Comparison of ENCODE assay signal across 8 mouse cellular contexts in the genomic region with DNA sequence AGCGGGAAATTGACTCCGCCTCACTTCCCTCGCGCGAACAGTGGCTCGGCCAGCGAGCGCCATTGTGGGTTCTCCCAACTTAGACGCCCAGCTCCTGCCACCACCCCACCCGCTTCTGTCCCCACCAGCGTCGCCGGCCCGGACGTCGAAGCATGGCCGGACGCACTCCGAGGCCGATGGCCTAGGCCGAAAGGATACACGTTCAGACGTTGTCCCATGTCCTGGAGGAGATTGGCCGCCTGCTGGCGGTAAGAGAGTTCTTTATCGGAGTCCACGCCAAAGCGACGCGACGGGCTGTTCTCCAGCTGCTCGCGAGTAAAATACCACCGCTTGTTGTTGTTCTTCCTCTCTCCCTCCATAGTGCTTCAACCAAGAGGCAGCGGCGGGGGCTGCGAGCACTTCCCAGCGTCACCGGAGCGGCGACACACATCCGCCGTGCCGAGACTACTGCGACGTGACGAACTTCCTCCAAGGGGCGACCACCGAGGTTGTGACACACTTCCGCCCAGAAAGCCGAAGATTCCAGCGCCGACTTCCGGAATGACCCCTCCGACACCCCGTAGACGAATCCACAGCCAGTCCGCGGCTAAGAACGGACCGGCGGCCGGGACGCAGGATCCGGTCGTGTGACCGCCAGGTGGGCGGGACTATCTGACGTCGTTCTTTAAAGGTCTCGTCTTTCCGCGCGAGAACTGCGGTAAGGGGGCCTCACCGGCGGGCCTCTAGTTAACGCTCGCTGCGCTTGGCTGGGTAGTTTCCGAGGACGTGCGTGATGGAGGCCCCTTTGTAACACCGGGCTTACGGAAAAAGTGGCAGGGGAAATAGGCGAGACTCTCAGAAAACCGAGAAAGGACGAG. TPM values are rescaled to one million over a fixed set of nuclear protein-coding genes. Genes with fewer than 3 reads are reported as not detected.
DNase-seq lines count a peak whose midpoint lies in the region; ATAC-seq and TF ChIP-seq lines count a peak whose summit lies in the region.

No protein-coding gene starts in this region.

- peaks cover 55% of the 10 kb centered on the region for H3K79me2 ChIP-seq in CH12.LX (replicated peaks; ENCODE audit: control insufficient read depth, extremely low read depth, insufficient read depth, poor library complexity, severe bottlenecking)

- TF ChIP-seq RAD21 in CH12.LX (IDR thresholded peaks at IDR 0.05; ENCODE audit: low read depth, low read length), result no peak

- TF ChIP-seq CTCF in CH12.LX (conservative IDR thresholded peaks at IDR 0.05 in 1 of 2, IDR thresholded peaks at IDR 0.05 in 1 of 2; ENCODE audit: low read depth in 2 of 2, low read length in 2 of 2), result no peak

- TF ChIP-seq EP300 in CH12.LX (IDR thresholded peaks at IDR 0.05; ENCODE audit: low read length), result no peak

- H3K4me2 ChIP-seq in CH12.LX (ENCODE audit: insufficient read depth, low read depth, poor library complexity, severe bottlenecking), result no peak overlapping the region
- H3K4me2 ChIP-seq in forebrain, embryonic 11.5 days (ENCODE audit: low read depth, low read length, severe bottlenecking), result peak overlapping the region; percentile 74
- peak overlapping the region; percentile 96 for H3K4me2 ChIP-seq in heart, embryonic 16.5 days (ENCODE audit: low read depth, low read length)
- peak overlapping the region; percentile 82 for H3K4me2 ChIP-seq in liver, embryonic 15.5 days
- H3K4me2 ChIP-seq in neural tube, embryonic 12.5 days (replicated peaks), result peak overlapping the region; percentile 88

- dilution Hi-C loops in CH12.LX (cut with MboI; ENCODE audit: extremely low pct_ligation_motif_present, extremely low pct_unique_long_range_greater_than_20kb, low sequenced_read_pairs), result no loop called here

- H3K36me3 ChIP-seq in CH12.LX (replicated peaks in 1 of 2; ENCODE audit: control insufficient read depth in 1 of 2, insufficient read depth in 1 of 2, low read length in 1 of 2), result peaks cover 7 to 39% of the 10 kb centered on the region in 2 experiments
- H3K36me3 ChIP-seq in forebrain, embryonic 11.5 days (ENCODE audit: control insufficient read depth, insufficient read depth, low read length), result peaks cover 4% of the 10 kb centered on the region; the same call in 1 of the 2 replicates
- H3K36me3 ChIP-seq in heart, embryonic 16.5 days (ENCODE audit: control insufficient read depth, insufficient read depth), result peaks cover 14% of the 10 kb centered on the region
- peaks cover 31% of the 10 kb centered on the region for H3K36me3 ChIP-seq in liver, embryonic 15.5 days (replicated peaks)
- H3K36me3 ChIP-seq in neural tube, embryonic 12.5 days, result peaks cover 12% of the 10 kb centered on the region; the same call in 1 of the 2 replicates

- H3K9ac ChIP-seq in CH12.LX (ENCODE audit: insufficient read depth, low read depth), result peak overlapping the region; percentile 98
- peak overlapping the region; percentile 73 for H3K9ac ChIP-seq in forebrain, embryonic 11.5 days (ENCODE audit: low read length)
- peak overlapping the region; percentile 90 for H3K9ac ChIP-seq in heart, embryonic 16.5 days (ENCODE audit: low read length)
- peak overlapping the region; percentile 86 for H3K9ac ChIP-seq in liver, embryonic 15.5 days
- H3K9ac ChIP-seq in neural tube, embryonic 12.5 days, result peak overlapping the region; percentile 89

- H3K4me1 ChIP-seq in CH12.LX (ENCODE audit: control insufficient read depth in 1 of 2, insufficient read depth in 2 of 2), result peaks cover 3 to 45% of the 10 kb centered on the region in 2 experiments
- H3K4me1 ChIP-seq in forebrain, embryonic 11.5 days (replicated peaks; ENCODE audit: control insufficient read depth, insufficient read depth, low read length), result peaks cover 18% of the 10 kb centered on the region; the same call in 1 of the 2 replicates
- H3K4me1 ChIP-seq in heart, embryonic 16.5 days (ENCODE audit: control insufficient read depth, insufficient read depth, low read length), result peaks cover 28% of the 10 kb centered on the region
- H3K4me1 ChIP-seq in liver, embryonic 15.5 days (replicated peaks), result peaks cover 45% of the 10 kb centered on the region
- peaks cover 26% of the 10 kb centered on the region for H3K4me1 ChIP-seq in neural tube, embryonic 12.5 days

- no peaks in the 10 kb centered on the region for H3K9me3 ChIP-seq in CH12.LX (replicated peaks; ENCODE audit: low read length)
- H3K9me3 ChIP-seq in forebrain, embryonic 11.5 days (ENCODE audit: control insufficient read depth, low read length), result no peaks in the 10 kb centered on the region
- no peaks in the 10 kb centered on the region for H3K9me3 ChIP-seq in heart, embryonic 16.5 days (replicated peaks; ENCODE audit: control insufficient read depth, low read length)
- H3K9me3 ChIP-seq in liver, embryonic 15.5 days (replicated peaks), result no peaks in the 10 kb centered on the region
- H3K9me3 ChIP-seq in neural tube, embryonic 12.5 days, result no peaks in the 10 kb centered on the region

- DNase-seq in CH12.LX (ENCODE audit: extremely low read depth), result peak; percentile 100
- DNase-seq in c-Kit-positive CD71-positive TER-119-negative erythroid progenitor cells, embryonic 14.5 days (ENCODE audit: low read depth), result peak; percentile 99
- peak; percentile 99 for DNase-seq in forebrain, embryonic 11.5 days (ENCODE audit: low spot score)
- DNase-seq in kidney, postnatal 36 days, result peak; percentile 100
- DNase-seq in telencephalon, adult 2 months (ENCODE audit: low read depth, low spot score), result peak; percentile 99

- peak overlapping the region; percentile 90 for H3K27ac ChIP-seq in CH12.LX (ENCODE audit: insufficient read depth, low read depth)
- peak overlapping the region; percentile 81 for H3K27ac ChIP-seq in forebrain, embryonic 11.5 days (ENCODE audit: low read depth, low read length)
- H3K27ac ChIP-seq in heart, embryonic 16.5 days (ENCODE audit: low read length), result peak overlapping the region; percentile 97
- peak overlapping the region; percentile 99 for H3K27ac ChIP-seq in liver, embryonic 15.5 days (replicated peaks)
- H3K27ac ChIP-seq in neural tube, embryonic 12.5 days, result peak overlapping the region; percentile 77

- in situ Hi-C loops in CH12.LX (cut with MboI; ENCODE audit: low pct_ligation_motif_present, low pct_unique_long_range_greater_than_20kb, low sequenced_read_pairs), result loop anchor here (5.0 kb wide), 2 partner anchors 35 to 65 kb away; a partner anchor contains a TSS

- no peaks in the 10 kb centered on the region for H3K27me3 ChIP-seq in CH12.LX (replicated peaks)
- H3K27me3 ChIP-seq in forebrain, embryonic 11.5 days (ENCODE audit: control insufficient read depth, insufficient read depth, low read length), result no peaks in the 10 kb centered on the region
- H3K27me3 ChIP-seq in heart, embryonic 16.5 days (ENCODE audit: control insufficient read depth, insufficient read depth, low read length), result no peaks in the 10 kb centered on the region
- H3K27me3 ChIP-seq in liver, embryonic 15.5 days, result no peaks in the 10 kb centered on the region
- no peaks in the 10 kb centered on the region for H3K27me3 ChIP-seq in neural tube, embryonic 12.5 days (replicated peaks)

- WGBS in forebrain, embryonic 11.5 days, result under 1% methylated on average over 87 of the region's 88 CpGs
- WGBS in heart, embryonic 16.5 days, result under 1% methylated on average over 86 of the region's 88 CpGs
- under 1% methylated on average over 88 of the region's 88 CpGs for WGBS in liver, embryonic 15.5 days (ENCODE audit: insufficient replicate concordance)
- under 1% methylated on average over 88 of the region's 88 CpGs for WGBS in neural tube, embryonic 12.5 days

- peak overlapping the region; percentile 85 to 99 (median 93) for H3K4me3 ChIP-seq in CH12.LX (replicated peaks in 1 of 3; ENCODE audit: low read depth in 2 of 3, low read length in 2 of 3, poor library complexity in 1 of 3)
- H3K4me3 ChIP-seq in forebrain, embryonic 11.5 days (ENCODE audit: low read depth, low read length), result peak overlapping the region; percentile 88
- H3K4me3 ChIP-seq in heart, embryonic 16.5 days (ENCODE audit: low read length), result peak overlapping the region; percentile 77
- H3K4me3 ChIP-seq in liver, embryonic 15.5 days (replicated peaks), result peak overlapping the region; percentile 85
- peak overlapping the region; percentile 93 for H3K4me3 ChIP-seq in neural tube, embryonic 12.5 days

- TF ChIP-seq POLR2A in CH12.LX (IDR thresholded peaks at IDR 0.05; ENCODE audit: low read depth, low read length), result peak; percentile 99

- peak; percentile 96 for ATAC-seq in forebrain, embryonic 11.5 days (replicated peaks; ENCODE audit: low FRiP score)
- ATAC-seq in heart, embryonic 16.5 days (replicated peaks; ENCODE audit: extremely low read depth, insufficient read depth, low FRiP score), result peak; percentile 97
- ATAC-seq in liver, embryonic 15.5 days (ENCODE audit: insufficient read depth), result peak; percentile 94
- peak; percentile 98 for ATAC-seq in neural tube, embryonic 12.5 days (ENCODE audit: low FRiP score, low read depth)

RNA-seq across cellular contexts. Expression of a gene that starts 3.2 kb away (rescaled TPM):
- total RNA-seq in CH12.LX (2012; rRNA removed) (36.8 and 42.1 TPM in 2 replicates), CH12.LX (2014; rRNA removed) (38.1 and 41.3 TPM in 2 replicates)
- polyA plus RNA-seq in CH12.LX (2012; ENCODE audit: insufficient read length, low read depth), result 62.1 and 73.3 TPM in 2 replicates
- 62.2 and 67.0 TPM in 2 replicates for polyA plus RNA-seq in forebrain, embryonic 11.5 days (2014; fragmentation: Nextera tagmentation; extraction: Ambion mirVana)
- 36.4 and 41.2 TPM in 2 replicates for polyA plus RNA-seq in heart, embryonic 16.5 days (2015; fragmentation: Nextera tagmentation; extraction: Ambion mirVana)
- polyA plus RNA-seq in liver, embryonic 15.5 days (2015; fragmentation: Nextera tagmentation; extraction: Ambion mirVana), result 25.1 and 28.2 TPM in 2 replicates
- polyA plus RNA-seq in neural tube, embryonic 12.5 days (2016; fragmentation: Nextera tagmentation; extraction: Ambion mirVana), result 65.7 and 65.8 TPM in 2 replicates

RNA-seq across cellular contexts. Expression of a gene that starts 3.3 kb away (rescaled TPM):
- not detected in 2 replicates for total RNA-seq in CH12.LX (2012; rRNA removed)
- not detected in 2 replicates for total RNA-seq in CH12.LX (2014; rRNA removed)
- polyA plus RNA-seq in CH12.LX (2012; ENCODE audit: insufficient read length, low read depth), result not detected in 2 replicates
- not detected in 2 replicates for polyA plus RNA-seq in forebrain, embryonic 11.5 days (2014; fragmentation: Nextera tagmentation; extraction: Ambion mirVana)
- polyA plus RNA-seq in heart, embryonic 16.5 days (2015; fragmentation: Nextera tagmentation; extraction: Ambion mirVana), result 0.64 TPM in 1 of 2 replicates, not detected in the other
- not detected in 2 replicates for polyA plus RNA-seq in liver, embryonic 15.5 days (2015; fragmentation: Nextera tagmentation; extraction: Ambion mirVana)
- polyA plus RNA-seq in neural tube, embryonic 12.5 days (2016; fragmentation: Nextera tagmentation; extraction: Ambion mirVana), result not detected in 2 replicates

RNA-seq across cellular contexts. Expression of a gene that starts 33.4 kb away (rescaled TPM):
- 59.6 and 84.7 TPM in 2 replicates for total RNA-seq in CH12.LX (2012; rRNA removed)
- 101 and 103 TPM in 2 replicates for total RNA-seq in CH12.LX (2014; rRNA removed)
- 111 and 125 TPM in 2 replicates for polyA plus RNA-seq in CH12.LX (2012; ENCODE audit: insufficient read length, low read depth)
- polyA plus RNA-seq in forebrain, embryonic 11.5 days (2014; fragmentation: Nextera tagmentation; extraction: Ambion mirVana), result 138 and 152 TPM in 2 replicates
- polyA plus RNA-seq in heart, embryonic 16.5 days (2015; fragmentation: Nextera tagmentation; extraction: Ambion mirVana), result 77.7 and 79.2 TPM in 2 replicates
- 32.0 and 35.4 TPM in 2 replicates for polyA plus RNA-seq in liver, embryonic 15.5 days (2015; fragmentation: Nextera tagmentation; extraction: Ambion mirVana)
- polyA plus RNA-seq in neural tube, embryonic 12.5 days (2016; fragmentation: Nextera tagmentation; extraction: Ambion mirVana), result 169 and 183 TPM in 2 replicates

RNA-seq across cellular contexts. Expression of a gene that starts 42.4 kb away (rescaled TPM):
- total RNA-seq in CH12.LX (2012; rRNA removed) (1.5 and 2.6 TPM in 2 replicates), CH12.LX (2014; rRNA removed) (0.05 TPM in 1 of 2 replicates, not detected in the other)
- polyA plus RNA-seq in CH12.LX (2012; ENCODE audit: insufficient read length, low read depth), result 0.06 and 0.11 TPM in 2 replicates
- 11.2 and 12.3 TPM in 2 replicates for polyA plus RNA-seq in forebrain, embryonic 11.5 days (2014; fragmentation: Nextera tagmentation; extraction: Ambion mirVana)
- polyA plus RNA-seq in heart, embryonic 16.5 days (2015; fragmentation: Nextera tagmentation; extraction: Ambion mirVana), result 39.0 and 47.1 TPM in 2 replicates
- polyA plus RNA-seq in liver, embryonic 15.5 days (2015; fragmentation: Nextera tagmentation; extraction: Ambion mirVana), result 6.6 and 6.9 TPM in 2 replicates
- 14.5 and 16.3 TPM in 2 replicates for polyA plus RNA-seq in neural tube, embryonic 12.5 days (2016; fragmentation: Nextera tagmentation; extraction: Ambion mirVana)

Comparison
In these comparisons a context has a peak if more than half of its experiments do, and no peak if none do; other contexts are left out.
1. Peak in every context shown above with its lines: DNase-seq, ATAC-seq, H3K4me3 ChIP-seq and H3K27ac ChIP-seq.